Mouse (Mus musculus): ENCODE measurements around the gene Fam216a. TPM values are rescaled to one million over a fixed set of nuclear protein-coding genes. Genes with fewer than 3 reads are reported as not detected.

Fam216a gene
- polyA plus RNA-seq, 1 experiment from 2014 or later: 9.8 TPM

GRCm38 (mm10) chr5:122411892-122412291 lies 39.7 kb upstream of the Fam216a start:
- Histone ChIP-seq H3K9ac (replicated peaks) (no peak overlapping the region), H3K9me3 (ENCODE audit: low read length) (no peaks in the 10 kb centered on the region), H3K27me3 (ENCODE audit: insufficient read depth, low read length) (no peaks in the 10 kb centered on the region), H3K36me3 (replicated peaks; ENCODE audit: insufficient read depth, low read length) (peaks cover 6% of the 10 kb centered on the region), H3K4me3 (ENCODE audit: low read depth, low read length) (no peak overlapping the region), H3K4me1 (ENCODE audit: insufficient read depth) (no peaks in the 10 kb centered on the region), H3K27ac (ENCODE audit: low read depth) (no peak overlapping the region), H3K4me2 (ENCODE audit: low read depth, low read length) (no peak overlapping the region)
- DNase-seq (no peak), ATAC-seq (no peak)
- TF ChIP-seq EP300 (IDR thresholded peaks at IDR 0.05; ENCODE audit: low read depth) (no peak), CTCF (IDR thresholded peaks at IDR 0.05; ENCODE audit: low read depth) (no peak)
- WGBS (ENCODE audit: insufficient replicate concordance): 73% methylated on average over 5 of the region's 5 CpGs

- H3K27ac ChIP-seq (ENCODE audit: low read depth): no peak overlapping the region
- no peaks in the 10 kb centered on the region for H3K9me3 ChIP-seq (ENCODE audit: low read length)
- WGBS (ENCODE audit: insufficient replicate concordance): 87% methylated on average over 19 of the region's 19 CpGs
These were observed 37.8 kb upstream of the Fam216a start for GRCm38 (mm10) chr5:122409692-122410645.

DNA sequence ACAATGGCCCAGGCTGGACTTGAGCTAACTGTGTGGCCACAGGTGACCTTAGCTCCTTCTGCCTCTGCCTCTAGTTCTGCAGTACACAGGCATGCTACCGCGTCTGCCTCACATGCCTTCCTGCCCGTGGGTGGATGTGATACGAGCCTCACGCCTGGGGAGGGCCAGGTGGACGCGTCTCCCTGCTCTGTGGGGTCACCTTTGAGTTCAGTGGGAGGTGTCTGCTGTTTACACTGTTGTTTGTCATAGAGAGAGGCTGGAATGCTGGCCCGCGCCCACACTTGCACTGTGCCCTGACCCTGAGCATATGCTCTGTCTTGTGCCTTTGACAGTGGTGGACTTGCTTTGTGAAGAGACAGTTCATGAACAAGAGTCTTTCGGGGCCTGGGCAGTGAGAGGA lies 33.4 kb upstream of the Fam216a start:
- ATAC-seq (peak; percentile 60), DNase-seq (no peak)
- Histone ChIP-seq H3K9ac (replicated peaks) (no peak overlapping the region), H3K36me3 (replicated peaks; ENCODE audit: insufficient read depth, low read length) (peaks cover 59% of the 10 kb centered on the region), H3K4me2 (ENCODE audit: low read depth, low read length) (no peak overlapping the region), H3K4me3 (ENCODE audit: low read depth, low read length) (no peak overlapping the region), H3K9me3 (ENCODE audit: low read length) (no peaks in the 10 kb centered on the region), H3K4me1 (ENCODE audit: insufficient read depth) (peaks cover 1% of the 10 kb centered on the region), H3K27me3 (ENCODE audit: insufficient read depth, low read length) (no peaks in the 10 kb centered on the region), H3K27ac (ENCODE audit: low read depth) (no peak overlapping the region)
- WGBS (ENCODE audit: insufficient replicate concordance): 79% methylated on average over 10 of the region's 10 CpGs
- no peak for TF ChIP-seq EP300 (IDR thresholded peaks at IDR 0.05; ENCODE audit: low read depth)
- no peak for TF ChIP-seq CTCF (IDR thresholded peaks at IDR 0.05; ENCODE audit: low read depth)

More at GRCm38 (mm10) chr5:122409692-122410645, 37.8 kb upstream of the Fam216a start:
- Histone ChIP-seq H3K36me3 (replicated peaks; ENCODE audit: insufficient read depth, low read length) (peaks cover 23% of the 10 kb centered on the region), H3K4me3 (ENCODE audit: low read depth, low read length) (no peak overlapping the region), H3K27me3 (ENCODE audit: insufficient read depth, low read length) (no peaks in the 10 kb centered on the region), H3K4me1 (ENCODE audit: insufficient read depth) (no peaks in the 10 kb centered on the region), H3K4me2 (ENCODE audit: low read depth, low read length) (no peak overlapping the region), H3K9ac (replicated peaks) (no peak overlapping the region)
- ATAC-seq (no peak), DNase-seq (no peak)
- TF ChIP-seq CTCF (IDR thresholded peaks at IDR 0.05; ENCODE audit: low read depth): peak; percentile 37
- TF ChIP-seq EP300 (IDR thresholded peaks at IDR 0.05; ENCODE audit: low read depth): no peak

- no peak for TF ChIP-seq CTCF (IDR thresholded peaks at IDR 0.05; ENCODE audit: low read depth)
- TF ChIP-seq EP300 (IDR thresholded peaks at IDR 0.05; ENCODE audit: low read depth): no peak
- WGBS (ENCODE audit: insufficient replicate concordance): 90% methylated on average over 12 of the region's 12 CpGs
- no peak overlapping the region for H3K27ac ChIP-seq (ENCODE audit: low read depth)
- no peak for DNase-seq
- H3K4me1 ChIP-seq (ENCODE audit: insufficient read depth): peaks cover 9% of the 10 kb centered on the region
- H3K4me2 ChIP-seq (ENCODE audit: low read depth, low read length): no peak overlapping the region
- no peak for ATAC-seq
- no peaks in the 10 kb centered on the region for H3K27me3 ChIP-seq (ENCODE audit: insufficient read depth, low read length)
- no peaks in the 10 kb centered on the region for H3K9me3 ChIP-seq (ENCODE audit: low read length)
- H3K4me3 ChIP-seq (ENCODE audit: low read depth, low read length): no peak overlapping the region
- H3K36me3 ChIP-seq (replicated peaks; ENCODE audit: insufficient read depth, low read length): peaks cover 77% of the 10 kb centered on the region
- no peak overlapping the region for H3K9ac ChIP-seq (replicated peaks)
These were observed 31.2 kb upstream of the Fam216a start for GRCm38 (mm10) chr5:122403362-122403761.

GRCm38 (mm10) chr5:122402772-122403171 lies 30.6 kb upstream of the Fam216a start:
- TF ChIP-seq EP300 (IDR thresholded peaks at IDR 0.05; ENCODE audit: low read depth): no peak
- no peak for TF ChIP-seq CTCF (IDR thresholded peaks at IDR 0.05; ENCODE audit: low read depth)
- H3K4me1 ChIP-seq (ENCODE audit: insufficient read depth): peaks cover 9% of the 10 kb centered on the region
- peaks cover 82% of the 10 kb centered on the region for H3K36me3 ChIP-seq (replicated peaks; ENCODE audit: insufficient read depth, low read length)
- H3K4me3 ChIP-seq (ENCODE audit: low read depth, low read length): no peak overlapping the region
- WGBS (ENCODE audit: insufficient replicate concordance): 84% methylated on average over 5 of the region's 5 CpGs
- H3K27ac ChIP-seq (ENCODE audit: low read depth): no peak overlapping the region
- H3K9ac ChIP-seq (replicated peaks): no peak overlapping the region
- no peak overlapping the region for H3K4me2 ChIP-seq (ENCODE audit: low read depth, low read length)
- no peaks in the 10 kb centered on the region for H3K27me3 ChIP-seq (ENCODE audit: insufficient read depth, low read length)
- H3K9me3 ChIP-seq (ENCODE audit: low read length): no peaks in the 10 kb centered on the region
- DNase-seq (no peak), ATAC-seq (no peak)

GRCm38 (mm10) chr5:122402160-122402559 lies 30.0 kb upstream of the Fam216a start:
- Histone ChIP-seq H3K27ac (ENCODE audit: low read depth) (no peak overlapping the region), H3K4me1 (ENCODE audit: insufficient read depth) (peaks cover 9% of the 10 kb centered on the region), H3K27me3 (ENCODE audit: insufficient read depth, low read length) (no peaks in the 10 kb centered on the region), H3K4me3 (ENCODE audit: low read depth, low read length) (no peak overlapping the region), H3K9me3 (ENCODE audit: low read length) (no peaks in the 10 kb centered on the region), H3K4me2 (ENCODE audit: low read depth, low read length) (no peak overlapping the region), H3K36me3 (replicated peaks; ENCODE audit: insufficient read depth, low read length) (peaks cover 87% of the 10 kb centered on the region), H3K9ac (replicated peaks) (no peak overlapping the region)
- DNase-seq (no peak), ATAC-seq (no peak)
- WGBS (ENCODE audit: insufficient replicate concordance): 84% methylated on average over 13 of the region's 13 CpGs
- no peak for TF ChIP-seq EP300 (IDR thresholded peaks at IDR 0.05; ENCODE audit: low read depth)
- no peak for TF ChIP-seq CTCF (IDR thresholded peaks at IDR 0.05; ENCODE audit: low read depth)

Measured in liver, postnatal 0 days (tissue).